Mouse (Mus musculus): ENCODE measurements around the gene Alx1. TPM values are rescaled to one million over a fixed set of nuclear protein-coding genes. Genes with fewer than 3 reads are reported as not detected.

The Alx1 gene
- total RNA-seq (2014; rRNA removed) (not detected in 2 replicates), polyA plus RNA-seq (2015; fragmentation: Nextera tagmentation; extraction: Ambion mirVana) (0.11 TPM in 1 of 2 replicates, not detected in the other)

- no peak for ATAC-seq
- H3K27me3 ChIP-seq (ENCODE audit: insufficient read depth, low read length): peaks cover 70% of the 10 kb centered on the region
- no peak within 1 kb of the TSS for H3K27ac ChIP-seq
- TF ChIP-seq CTCF (IDR thresholded peaks at IDR 0.05; ENCODE audit: low read depth): no peak
- no peak within 1 kb of the TSS for H3K4me3 ChIP-seq (ENCODE audit: low read length)
- H3K36me3 ChIP-seq (ENCODE audit: insufficient read depth, low read length): no peaks in the 10 kb centered on the region
- H3K9me3 ChIP-seq (ENCODE audit: low read length): no peaks in the 10 kb centered on the region
- no peak within 1 kb of the TSS for H3K9ac ChIP-seq (replicated peaks; ENCODE audit: low read length)
- peak; percentile 1 for DNase-seq (ENCODE audit: low spot score)
- H3K4me2 ChIP-seq (ENCODE audit: low read depth, low read length): no peak within 1 kb of the TSS
- 1% methylated on average over 32 of the region's 32 CpGs for WGBS
- H3K4me1 ChIP-seq (ENCODE audit: insufficient read depth, low read length): no peaks in the 10 kb centered on the region
These were observed at the start of gene Alx1 for GRCm38 (mm10) chr10:103029730-103030490. Gene Alx1, minus strand, starts transcription at chr10:103030215.

GRCm38 (mm10) chr10:103049593-103049992 is 19.6 kb upstream of the Alx1 start:
- TF ChIP-seq CTCF (IDR thresholded peaks at IDR 0.05; ENCODE audit: low read depth): no peak
- DNase-seq (ENCODE audit: low spot score): no peak
- WGBS: 88% methylated on average over 2 of the region's 2 CpGs

GRCm38 (mm10) chr10:103046623-103047022 is 16.6 kb upstream of the Alx1 start:
- H3K4me1 ChIP-seq (ENCODE audit: insufficient read depth, low read length): no peaks in the 10 kb centered on the region
- H3K36me3 ChIP-seq (ENCODE audit: insufficient read depth, low read length): no peaks in the 10 kb centered on the region
- ATAC-seq (no peak), DNase-seq (ENCODE audit: low spot score) (no peak)
- no peak overlapping the region for H3K4me3 ChIP-seq (ENCODE audit: low read length)
- H3K4me2 ChIP-seq (ENCODE audit: low read depth, low read length): no peak overlapping the region
- no peaks in the 10 kb centered on the region for H3K27me3 ChIP-seq (ENCODE audit: insufficient read depth, low read length)
- H3K9me3 ChIP-seq (ENCODE audit: low read length): no peaks in the 10 kb centered on the region
- WGBS: 76% methylated on average over 3 of the region's 3 CpGs
- H3K9ac ChIP-seq (replicated peaks; ENCODE audit: low read length): no peak overlapping the region
- no peak overlapping the region for H3K27ac ChIP-seq
- TF ChIP-seq CTCF (IDR thresholded peaks at IDR 0.05; ENCODE audit: low read depth): no peak

More at GRCm38 (mm10) chr10:103049593-103049992, 19.6 kb upstream of the Alx1 start:
- no peaks in the 10 kb centered on the region for H3K36me3 ChIP-seq (ENCODE audit: insufficient read depth, low read length)
- H3K9ac ChIP-seq (replicated peaks; ENCODE audit: low read length): no peak overlapping the region
- H3K27me3 ChIP-seq (ENCODE audit: insufficient read depth, low read length): no peaks in the 10 kb centered on the region
- H3K4me2 ChIP-seq (ENCODE audit: low read depth, low read length): no peak overlapping the region
- H3K4me3 ChIP-seq (ENCODE audit: low read length): no peak overlapping the region
- H3K27ac ChIP-seq: no peak overlapping the region
- ATAC-seq: no peak
- no peaks in the 10 kb centered on the region for H3K9me3 ChIP-seq (ENCODE audit: low read length)
- H3K4me1 ChIP-seq (ENCODE audit: insufficient read depth, low read length): no peaks in the 10 kb centered on the region

- no peak for TF ChIP-seq CTCF (IDR thresholded peaks at IDR 0.05; ENCODE audit: low read depth)
- H3K4me2 ChIP-seq (ENCODE audit: low read depth, low read length): no peak overlapping the region
- H3K27ac ChIP-seq: no peak overlapping the region
- 69% methylated on average over 2 of the region's 2 CpGs for WGBS
- no peak for DNase-seq (ENCODE audit: low spot score)
- no peak overlapping the region for H3K4me3 ChIP-seq (ENCODE audit: low read length)
- no peaks in the 10 kb centered on the region for H3K4me1 ChIP-seq (ENCODE audit: insufficient read depth, low read length)
- H3K36me3 ChIP-seq (ENCODE audit: insufficient read depth, low read length): no peaks in the 10 kb centered on the region
- no peaks in the 10 kb centered on the region for H3K27me3 ChIP-seq (ENCODE audit: insufficient read depth, low read length)
- no peaks in the 10 kb centered on the region for H3K9me3 ChIP-seq (ENCODE audit: low read length)
- no peak for ATAC-seq
- H3K9ac ChIP-seq (replicated peaks; ENCODE audit: low read length): no peak overlapping the region
These were observed 15.0 kb upstream of the Alx1 start for GRCm38 (mm10) chr10:103045019-103045418.

- peak; percentile 4 for DNase-seq (ENCODE audit: low spot score)
- Histone ChIP-seq H3K27ac (no peak overlapping the region), H3K36me3 (ENCODE audit: insufficient read depth, low read length) (no peaks in the 10 kb centered on the region), H3K9me3 (ENCODE audit: low read length) (no peaks in the 10 kb centered on the region), H3K4me3 (ENCODE audit: low read length) (no peak overlapping the region), H3K27me3 (ENCODE audit: insufficient read depth, low read length) (peaks cover 52% of the 10 kb centered on the region), H3K4me2 (ENCODE audit: low read depth, low read length) (no peak overlapping the region), H3K4me1 (ENCODE audit: insufficient read depth, low read length) (no peaks in the 10 kb centered on the region), H3K9ac (replicated peaks; ENCODE audit: low read length) (no peak overlapping the region)
- 2% methylated on average over 14 of the region's 14 CpGs for WGBS
- no peak for ATAC-seq
- TF ChIP-seq CTCF (IDR thresholded peaks at IDR 0.05; ENCODE audit: low read depth): no peak
These were observed 5.1 kb upstream of the Alx1 start for GRCm38 (mm10) chr10:103035002-103035640.

GRCm38 (mm10) chr10:103030931-103031330 is 916 bp upstream of the Alx1 start:
- ATAC-seq: no peak
- H3K27ac ChIP-seq: no peak overlapping the region
- WGBS: 5% methylated on average over 11 of the region's 11 CpGs
- H3K4me3 ChIP-seq (ENCODE audit: low read length): no peak overlapping the region
- H3K27me3 ChIP-seq (ENCODE audit: insufficient read depth, low read length): peaks cover 69% of the 10 kb centered on the region
- H3K4me2 ChIP-seq (ENCODE audit: low read depth, low read length): no peak overlapping the region
- no peak overlapping the region for H3K9ac ChIP-seq (replicated peaks; ENCODE audit: low read length)
- no peaks in the 10 kb centered on the region for H3K36me3 ChIP-seq (ENCODE audit: insufficient read depth, low read length)
- H3K4me1 ChIP-seq (ENCODE audit: insufficient read depth, low read length): no peaks in the 10 kb centered on the region
- H3K9me3 ChIP-seq (ENCODE audit: low read length): no peaks in the 10 kb centered on the region
- no peak for DNase-seq (ENCODE audit: low spot score)
- TF ChIP-seq CTCF (IDR thresholded peaks at IDR 0.05; ENCODE audit: low read depth): no peak
